Mouse (Mus musculus): Measurements from ENCODE around the gene Cygb.

GRCm38 (mm10) chr11:116687897-116688296 lies 33.8 kb upstream of the Cygb start:
- TF ChIP-seq CTCF (conservative IDR thresholded peaks at IDR 0.05 in 1 of 2, IDR thresholded peaks at IDR 0.05 in 1 of 2; ENCODE audit: low read depth in 2 of 2, low read length in 2 of 2) (no peak), EP300 (IDR thresholded peaks at IDR 0.05; ENCODE audit: low read length) (no peak), POLR2A (IDR thresholded peaks at IDR 0.05; ENCODE audit: low read depth, low read length) (no peak), MAFK (IDR thresholded peaks at IDR 0.05; ENCODE audit: insufficient replicate concordance, low read length) (0 out of 2 replicates have a peak, but pooled peaks have one; percentile 12), USF1 (IDR thresholded peaks at IDR 0.05; ENCODE audit: low read depth, low read length) (no peak), ZNF384 (IDR thresholded peaks at IDR 0.05; ENCODE audit: low read depth, low read length) (no peak), NELFE (IDR thresholded peaks at IDR 0.05; ENCODE audit: low read depth, low read length) (no peak), IRF4 (IDR thresholded peaks at IDR 0.05; ENCODE audit: low read depth, low read length) (no peak), ZMIZ1 (IDR thresholded peaks at IDR 0.05; ENCODE audit: low read depth, low read length) (no peak), KAT2A (IDR thresholded peaks at IDR 0.05; ENCODE audit: insufficient replicate concordance, low read length) (no peak), POLR2AphosphoS2 (IDR thresholded peaks at IDR 0.05; ENCODE audit: low read depth, low read length) (no peak), MYC (IDR thresholded peaks at IDR 0.05; ENCODE audit: low read depth, low read length) (no peak)
